Mouse (Mus musculus) heart, embryonic 12.5 days (tissue): ENCODE results near the gene Tekt3. TPM values are rescaled to one million over a fixed set of nuclear protein-coding genes. Genes with fewer than 3 reads are reported as not detected.

Experiments
- ATAC-seq: fragments of 200-750 bp; cut with Nextera tagmentation; 2 replicates; pipeline ENCODE4 v1.8.0; 2017; ENCODE audit warnings: moderate TSS enrichment, moderate library complexity; ENCODE audit not compliant: insufficient number of reproducible peaks, low FRiP score
- H3K27ac ChIP-seq: fragments of 300-500 bp; sonication (generic); 2 replicates; pipeline ENCODE4 v1.5.1; 2016; ENCODE audit warnings: mild to moderate bottlenecking, moderate library complexity; ENCODE audit not compliant: poor library complexity, severe bottlenecking
- H3K27me3 ChIP-seq: fragments of 300-500 bp; sonication (generic); replicated peaks from 2 replicates; pipeline ENCODE4 v1.6.1; 2016; ENCODE audit warnings: mild to moderate bottlenecking, moderate library complexity
- H3K36me3 ChIP-seq: fragments of 300-500 bp; sonication (generic); 2 replicates; pipeline ENCODE4 v1.6.1; 2016; ENCODE audit warnings: mild to moderate bottlenecking, moderate library complexity
- H3K4me1 ChIP-seq: fragments of 300-500 bp; sonication (generic); replicated peaks from 2 replicates; pipeline ENCODE4 v1.6.1; 2016; ENCODE audit warnings: mild to moderate bottlenecking
- H3K4me2 ChIP-seq: fragments of 300-500 bp; sonication (generic); 2 replicates; pipeline ENCODE4 v1.6.1; 2016; ENCODE audit warnings: mild to moderate bottlenecking, moderate library complexity
- H3K4me3 ChIP-seq: fragments of 300-500 bp; sonication (generic); 2 replicates; pipeline ENCODE4 v1.5.1; 2016; ENCODE audit warnings: mild to moderate bottlenecking
- H3K9ac ChIP-seq: fragments of 300-500 bp; sonication (generic); 2 replicates; pipeline ENCODE4 v1.6.1; 2016; ENCODE audit warnings: mild to moderate bottlenecking, moderate library complexity
- H3K9me3 ChIP-seq: fragments of 300-500 bp; sonication (generic); replicated peaks from 2 replicates; pipeline ENCODE4 v1.6.1; 2016; ENCODE audit warnings: mild to moderate bottlenecking, moderate library complexity
- WGBS: fragments of 180-500 bp; shearing (Covaris S2); methylation state at CpG from one replicate; pipeline ENCODE4 v1.1.7; 2016; 5-methylcytosine and 5-hydroxymethylcytosine counted together
- polyA plus RNA-seq: library from polyadenylated mRNA; unstranded; fragments of >200 nt; fragmentation: Nextera tagmentation; extraction: Ambion mirVana; gene quantifications from 2 replicates; pipeline ENCODE4 v1.2.1, GENCODE M21; 2016

Gene Tekt3
- polyA plus RNA-seq = not detected in 2 replicates

DNA sequence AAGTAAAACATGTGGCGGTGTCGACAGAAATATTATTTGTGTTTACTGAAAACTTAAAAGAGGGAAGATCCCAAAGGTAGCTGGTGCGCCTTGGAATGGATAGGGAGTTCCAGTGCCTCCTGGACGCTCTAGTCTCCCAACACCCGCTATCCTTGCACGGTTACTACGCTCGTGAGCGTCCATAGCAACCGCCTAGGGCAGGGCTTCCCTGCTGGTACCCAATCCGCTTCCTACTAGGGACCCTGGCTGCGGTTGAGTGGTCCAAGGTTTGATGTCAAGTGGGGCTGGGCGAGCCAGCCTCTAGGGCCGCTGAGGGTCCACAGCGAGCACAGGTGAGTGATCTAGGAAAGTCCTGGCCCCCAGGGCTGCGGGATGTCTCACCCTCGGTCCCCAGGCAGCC lies at the start of gene Tekt3:
Gene Tekt3 (plus strand): TSS at position 209 of the 400 bp plus-strand sequence.
- WGBS = 12% methylated on average over 17 of the region's 17 CpGs
- Histone ChIP-seq H3K4me3 (no peak within 1 kb of the TSS), H3K4me1 (peaks cover 4% of the 10 kb centered on the region; the same call in 1 of the 2 replicates), H3K9ac (no peak within 1 kb of the TSS), H3K4me2 (peak within 1 kb of the TSS; percentile 39), H3K27ac (no peak within 1 kb of the TSS), H3K27me3 (peaks cover 5% of the 10 kb centered on the region; the same call in 1 of the 2 replicates), H3K9me3 (no peaks in the 10 kb centered on the region), H3K36me3 (no peaks in the 10 kb centered on the region)
- ATAC-seq = no peak

DNA sequence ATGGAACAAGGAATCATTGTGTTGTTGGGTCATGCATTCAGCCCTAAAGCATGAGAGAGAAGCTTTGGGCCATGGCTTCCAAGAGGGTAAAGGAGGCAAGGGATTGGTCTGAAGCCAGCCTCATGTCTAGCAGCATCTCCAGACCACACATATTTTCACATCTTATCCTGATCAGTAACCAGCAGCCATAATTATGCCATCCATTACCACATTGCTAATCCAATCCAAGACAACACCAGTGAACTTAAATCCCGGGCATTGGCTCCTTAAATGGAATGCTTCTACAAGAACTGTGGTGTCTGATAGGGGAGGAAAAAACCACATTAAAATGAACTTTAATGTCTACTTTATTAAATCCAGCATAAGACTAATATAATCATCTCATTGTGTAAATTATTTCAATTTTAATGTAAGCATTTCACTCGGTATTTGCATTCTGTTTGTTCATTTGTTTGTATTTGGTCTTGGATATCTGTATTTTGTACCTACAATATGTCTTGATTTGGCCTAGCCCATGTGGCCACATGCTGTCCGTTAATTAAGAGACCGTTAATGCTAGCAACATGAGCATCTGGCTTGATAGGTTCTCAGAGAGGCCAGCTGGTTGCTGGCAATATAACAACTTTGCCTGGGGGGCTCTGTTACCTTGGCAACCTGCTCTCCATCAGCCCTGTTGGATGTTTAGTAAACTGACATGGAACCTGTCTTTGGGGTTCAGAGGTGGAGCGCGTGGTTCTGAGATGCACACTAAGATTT lies 43.9 kb upstream of the Tekt3 start:
- no peak for ATAC-seq
- H3K4me2 ChIP-seq = no peak overlapping the region
- no peaks in the 10 kb centered on the region for H3K4me1 ChIP-seq
- no peak overlapping the region for H3K4me3 ChIP-seq
- H3K27me3 ChIP-seq = no peaks in the 10 kb centered on the region
- no peak overlapping the region for H3K27ac ChIP-seq
- H3K9ac ChIP-seq = no peak overlapping the region
- WGBS = 89% methylated on average over 6 of the region's 6 CpGs
- no peaks in the 10 kb centered on the region for H3K9me3 ChIP-seq
- H3K36me3 ChIP-seq = no peaks in the 10 kb centered on the region

DNA sequence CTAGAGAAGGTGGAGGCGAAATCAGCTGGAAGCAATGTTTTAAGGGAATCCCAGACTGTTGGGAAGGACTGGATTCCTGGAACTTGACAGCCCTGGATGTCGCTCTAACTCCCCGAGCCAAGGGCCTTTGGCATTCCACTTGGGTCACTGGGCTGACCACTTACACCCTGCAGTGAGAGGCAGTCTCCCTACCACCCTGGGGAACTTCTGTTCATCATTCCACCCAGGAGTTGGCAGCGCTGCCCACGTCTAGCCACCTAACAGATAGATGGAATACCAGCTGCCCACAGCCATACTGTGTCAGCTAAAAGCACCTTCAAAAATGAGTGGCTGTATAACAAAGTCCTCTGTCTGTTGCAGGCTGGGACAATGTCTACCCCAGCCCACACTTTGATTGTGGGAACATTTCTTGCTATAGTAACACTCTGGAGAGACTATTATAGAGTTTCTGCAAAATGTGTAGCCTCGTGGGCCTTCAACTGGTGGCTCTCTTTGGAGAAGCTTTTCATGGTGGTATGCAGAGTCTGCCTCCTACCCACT lies 43.3 kb upstream of the Tekt3 start:
- 72% methylated on average over 6 of the region's 6 CpGs for WGBS

DNA sequence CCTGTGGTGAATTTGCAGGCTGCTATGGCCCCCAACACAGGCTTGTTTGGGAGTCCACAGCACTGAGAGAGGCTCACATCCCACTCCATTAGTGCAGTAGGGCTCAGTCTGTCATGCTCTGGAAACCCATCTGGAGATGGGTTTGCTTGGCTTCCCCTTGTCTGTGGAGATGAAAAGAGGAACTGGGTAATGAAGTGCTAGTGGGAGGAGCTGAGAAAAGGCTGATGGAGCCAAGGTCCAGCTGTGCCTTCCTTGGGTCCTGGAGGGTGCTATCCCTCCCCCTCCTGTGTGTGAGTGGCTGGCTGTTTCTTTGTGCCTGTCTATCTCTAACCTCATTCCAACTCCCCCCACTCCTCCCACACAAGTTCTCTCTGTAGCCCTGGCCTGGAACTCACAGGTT lies 40.8 kb upstream of the Tekt3 start:
- no peak overlapping the region for H3K27ac ChIP-seq
- H3K4me1 ChIP-seq = peaks cover 12% of the 10 kb centered on the region

More for the DNA sequence above, 43.3 kb upstream of the Tekt3 start:
- H3K36me3 ChIP-seq = no peaks in the 10 kb centered on the region
- no peaks in the 10 kb centered on the region for H3K4me1 ChIP-seq
- no peak overlapping the region for H3K9ac ChIP-seq
- no peak overlapping the region for H3K4me3 ChIP-seq
- no peaks in the 10 kb centered on the region for H3K9me3 ChIP-seq
- no peak overlapping the region for H3K4me2 ChIP-seq
- no peak overlapping the region for H3K27ac ChIP-seq
- ATAC-seq = no peak
- no peaks in the 10 kb centered on the region for H3K27me3 ChIP-seq

DNA sequence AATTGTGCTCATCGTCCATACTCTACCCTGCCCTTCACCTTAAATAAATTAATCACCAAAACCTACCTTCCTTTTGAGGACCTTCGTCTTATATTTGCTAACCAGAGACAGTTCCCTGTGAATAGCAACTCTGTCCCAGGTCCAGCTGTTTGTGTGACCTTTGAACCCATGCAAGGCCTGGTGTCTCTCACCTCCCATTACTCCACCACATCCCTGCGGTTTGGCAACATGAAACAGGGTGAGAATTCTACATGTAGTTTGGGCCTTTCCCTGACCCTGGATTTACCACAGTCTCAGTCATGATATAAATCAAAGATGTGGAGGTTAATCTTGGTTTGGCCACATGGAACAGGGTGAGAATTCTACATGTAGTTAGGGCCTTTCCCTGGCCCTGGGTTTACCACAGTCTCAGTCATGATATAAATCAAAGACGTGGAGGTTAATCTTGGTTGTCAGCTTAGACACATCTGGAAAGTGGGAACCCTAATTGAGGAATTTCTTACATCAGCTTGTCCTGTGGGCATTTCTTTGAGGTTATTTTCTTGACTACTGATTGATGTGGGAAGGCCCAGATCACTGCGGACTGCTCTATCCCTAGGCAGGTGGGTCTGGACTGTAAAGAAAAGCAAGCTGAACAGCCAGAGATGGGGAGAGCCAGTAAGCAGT lies 40.2 kb upstream of the Tekt3 start:
- no peak overlapping the region for H3K4me3 ChIP-seq
- no peak overlapping the region for H3K9ac ChIP-seq
- ATAC-seq = no peak
- H3K4me1 ChIP-seq = peaks cover 13% of the 10 kb centered on the region
- 62% methylated on average over 5 of the region's 5 CpGs for WGBS
- H3K4me2 ChIP-seq = no peak overlapping the region
- no peak overlapping the region for H3K27ac ChIP-seq
- H3K9me3 ChIP-seq = no peaks in the 10 kb centered on the region
- H3K36me3 ChIP-seq = no peaks in the 10 kb centered on the region
- H3K27me3 ChIP-seq = no peaks in the 10 kb centered on the region

More for the DNA sequence above, 40.8 kb upstream of the Tekt3 start:
- Histone ChIP-seq H3K4me2 (no peak overlapping the region), H3K9me3 (no peaks in the 10 kb centered on the region), H3K36me3 (no peaks in the 10 kb centered on the region), H3K27me3 (no peaks in the 10 kb centered on the region), H3K4me3 (no peak overlapping the region), H3K9ac (no peak overlapping the region)
- no peak for ATAC-seq

DNA sequence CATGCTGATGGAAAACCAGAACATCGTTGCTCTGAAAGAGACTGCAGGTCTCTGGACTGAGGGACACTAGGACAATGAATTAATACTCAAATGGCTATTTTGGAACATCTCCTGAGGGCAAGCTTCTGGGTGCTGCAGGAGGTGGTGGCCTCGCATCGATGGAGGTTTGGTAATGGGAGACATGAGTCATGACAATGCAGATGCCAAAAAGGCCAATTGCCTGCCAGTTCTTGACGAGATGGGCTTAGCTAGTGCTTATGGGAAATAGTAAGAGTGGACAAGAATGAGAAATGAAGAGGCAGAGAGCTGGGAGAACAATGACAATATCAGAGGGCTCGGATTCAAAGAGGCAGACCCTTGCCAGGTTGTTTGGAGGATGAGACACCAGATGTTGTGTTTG lies 38.0 kb upstream of the Tekt3 start:
- Histone ChIP-seq H3K9me3 (no peaks in the 10 kb centered on the region), H3K4me1 (peaks cover 18% of the 10 kb centered on the region), H3K27ac (no peak overlapping the region), H3K36me3 (no peaks in the 10 kb centered on the region), H3K27me3 (no peaks in the 10 kb centered on the region), H3K4me3 (no peak overlapping the region), H3K4me2 (no peak overlapping the region), H3K9ac (no peak overlapping the region)
- ATAC-seq = no peak
- WGBS = 60% methylated on average over 5 of the region's 5 CpGs

DNA sequence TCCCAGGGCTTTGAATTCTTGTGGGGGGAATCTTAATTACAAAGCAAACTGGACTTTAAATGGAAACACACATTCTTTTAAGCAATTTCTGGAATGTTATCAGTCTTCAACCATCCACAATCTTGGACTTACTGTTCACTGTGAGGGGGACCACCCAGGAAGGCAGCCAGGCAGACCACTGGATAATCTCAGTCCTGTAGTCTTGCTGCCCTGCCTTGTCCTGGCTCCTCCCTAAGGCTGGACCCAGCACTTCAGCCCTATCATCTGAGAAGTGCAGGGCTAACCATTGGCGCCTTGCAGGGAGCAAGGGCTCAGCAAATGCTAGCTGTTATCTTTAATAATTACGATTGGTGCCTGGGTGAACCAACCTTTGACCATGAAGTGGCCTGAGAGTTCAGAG lies 37.3 kb upstream of the Tekt3 start:
- no peak overlapping the region for H3K4me3 ChIP-seq
- H3K4me2 ChIP-seq = no peak overlapping the region
- no peaks in the 10 kb centered on the region for H3K36me3 ChIP-seq
- H3K27ac ChIP-seq = no peak overlapping the region
- no peak overlapping the region for H3K9ac ChIP-seq
- no peak for ATAC-seq
- WGBS = 6% methylated on average over 2 of the region's 2 CpGs
- H3K27me3 ChIP-seq = no peaks in the 10 kb centered on the region
- H3K9me3 ChIP-seq = no peaks in the 10 kb centered on the region
- H3K4me1 ChIP-seq = peaks cover 18% of the 10 kb centered on the region

DNA sequence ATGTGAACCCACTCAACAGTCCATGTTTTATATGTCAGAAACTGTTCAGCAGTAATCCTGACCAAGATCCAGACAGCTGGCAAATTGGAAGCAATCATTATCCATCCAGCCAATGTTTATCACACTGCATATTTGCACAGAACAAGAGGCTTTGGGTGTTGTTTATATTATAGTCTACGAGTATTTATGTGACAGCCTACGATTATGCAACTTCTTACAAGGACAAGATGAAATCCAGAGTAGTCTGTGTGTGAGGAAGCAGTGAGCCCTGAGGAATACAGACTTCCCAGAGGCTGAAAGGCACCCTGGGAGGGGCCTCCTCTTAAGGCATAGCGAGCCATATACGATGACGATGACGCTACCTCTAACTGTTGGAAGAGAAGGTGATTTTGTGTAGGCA lies 36.0 kb upstream of the Tekt3 start:
- no peaks in the 10 kb centered on the region for H3K27me3 ChIP-seq
- no peak overlapping the region for H3K9ac ChIP-seq
- no peak overlapping the region for H3K4me2 ChIP-seq
- H3K36me3 ChIP-seq = no peaks in the 10 kb centered on the region
- H3K4me1 ChIP-seq = peaks cover 18% of the 10 kb centered on the region
- no peaks in the 10 kb centered on the region for H3K9me3 ChIP-seq
- no peak for ATAC-seq
- 73% methylated on average over 6 of the region's 6 CpGs for WGBS
- no peak overlapping the region for H3K4me3 ChIP-seq
- no peak overlapping the region for H3K27ac ChIP-seq

DNA sequence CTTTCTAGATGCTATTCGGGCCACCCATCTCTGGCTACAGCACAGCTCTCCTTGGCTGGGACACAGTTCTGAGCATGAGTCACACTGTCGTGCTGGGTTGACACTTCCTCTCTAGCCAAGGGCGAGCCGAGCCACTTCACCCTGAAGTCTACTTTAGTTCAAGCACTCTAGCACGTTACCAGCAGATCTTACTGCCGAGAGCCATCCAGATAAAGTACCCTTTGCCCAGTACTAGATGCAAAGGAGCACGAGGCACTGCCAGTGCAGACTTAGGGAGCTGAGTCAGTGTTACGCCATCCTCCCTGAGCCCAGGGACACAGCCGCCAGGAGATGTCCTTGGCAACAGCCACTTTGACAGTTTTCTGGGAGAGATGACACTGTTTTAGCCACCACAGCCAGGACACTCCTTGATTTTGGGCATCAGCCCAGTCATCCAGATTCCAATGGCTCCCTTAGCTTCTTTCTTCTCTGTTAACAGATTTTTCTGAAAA lies 34.8 kb upstream of the Tekt3 start:
- 37% methylated on average over 9 of the region's 9 CpGs for WGBS
- Histone ChIP-seq H3K9ac (no peak overlapping the region), H3K27ac (no peak overlapping the region), H3K9me3 (no peaks in the 10 kb centered on the region), H3K36me3 (no peaks in the 10 kb centered on the region), H3K4me3 (no peak overlapping the region), H3K27me3 (no peaks in the 10 kb centered on the region), H3K4me2 (no peak overlapping the region), H3K4me1 (peaks cover 18% of the 10 kb centered on the region)
- no peak for ATAC-seq

DNA sequence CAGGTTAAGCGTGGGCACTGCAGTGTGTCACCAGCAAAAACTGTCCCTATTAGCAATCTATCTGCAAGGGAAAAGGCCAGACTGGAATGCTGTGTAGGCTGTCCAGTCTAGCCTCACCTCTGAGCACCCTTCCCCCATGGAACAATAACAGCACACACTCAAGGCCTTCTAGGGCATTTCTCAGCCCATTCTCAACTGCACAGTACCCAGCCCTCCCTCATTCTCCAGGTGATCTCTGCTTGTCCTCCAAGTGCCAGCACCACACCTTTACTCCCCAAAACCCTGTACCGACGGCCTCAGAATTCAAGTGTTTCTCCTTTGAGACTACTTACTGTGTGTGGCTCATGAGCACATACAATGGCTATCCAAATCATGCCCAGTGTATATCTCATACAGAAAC lies 33.3 kb upstream of the Tekt3 start:
- no peaks in the 10 kb centered on the region; the same call in 1 of the 2 replicates for H3K9me3 ChIP-seq
- H3K27me3 ChIP-seq = no peaks in the 10 kb centered on the region
- H3K4me2 ChIP-seq = no peak overlapping the region
- H3K4me1 ChIP-seq = peaks cover 18% of the 10 kb centered on the region
- no peak; the same call in 1 of the 2 replicates for ATAC-seq
- H3K27ac ChIP-seq = no peak overlapping the region
- WGBS = 76% methylated on average over 3 of the region's 3 CpGs
- no peaks in the 10 kb centered on the region for H3K36me3 ChIP-seq
- H3K9ac ChIP-seq = no peak overlapping the region
- no peak overlapping the region for H3K4me3 ChIP-seq

DNA sequence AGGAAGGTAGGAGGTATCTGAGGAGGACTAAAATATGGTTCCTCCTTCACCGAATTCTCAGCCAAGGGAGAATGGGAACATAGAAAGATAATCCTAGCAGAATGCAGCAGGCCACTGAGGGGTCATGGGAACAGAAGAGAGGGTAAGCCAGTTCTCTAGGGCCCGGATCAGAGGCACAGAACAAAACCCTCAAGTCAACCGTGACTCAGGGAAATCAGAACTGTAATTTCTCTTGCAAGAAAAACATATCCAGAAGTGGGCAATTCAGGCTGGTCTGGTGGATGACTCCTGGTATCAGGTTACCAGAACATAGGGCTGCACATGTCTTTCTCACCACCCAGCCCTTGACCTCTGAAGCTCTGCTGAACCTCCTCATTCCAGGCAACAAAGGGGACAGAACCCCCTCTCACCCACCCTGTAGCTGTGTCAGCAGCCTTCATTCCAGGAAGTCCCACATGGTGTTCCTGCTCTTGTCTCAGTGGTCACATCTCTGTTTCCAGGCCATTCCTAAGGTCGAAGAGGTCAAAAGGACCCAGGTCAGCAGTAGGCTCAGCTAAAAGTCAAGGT lies 32.2 kb upstream of the Tekt3 start:
- WGBS = 68% methylated on average over 4 of the region's 4 CpGs
- no peak overlapping the region for H3K9ac ChIP-seq
- no peak for ATAC-seq

More for the DNA sequence above, 32.2 kb upstream of the Tekt3 start:
- Histone ChIP-seq H3K27ac (no peak overlapping the region), H3K4me3 (no peak overlapping the region), H3K9me3 (no peaks in the 10 kb centered on the region; the same call in 1 of the 2 replicates), H3K36me3 (no peaks in the 10 kb centered on the region), H3K27me3 (no peaks in the 10 kb centered on the region), H3K4me2 (no peak overlapping the region), H3K4me1 (peaks cover 9% of the 10 kb centered on the region)
